Mouse (Mus musculus): ENCODE data around the gene Timm50. TPM values are rescaled to one million over a fixed set of nuclear protein-coding genes. Genes with fewer than 3 reads are reported as not detected.

Gene Timm50
- total and polyA plus RNA-seq, 3 experiments = 86.3 to 145 (median 126) TPM

- TF ChIP-seq MYC (IDR thresholded peaks at IDR 0.05; ENCODE audit: low read depth, low read length) (no peak), USF2 (conservative IDR thresholded peaks at IDR 0.05; ENCODE audit: low read depth, low read length) (no peak), POLR2A (IDR thresholded peaks at IDR 0.05; ENCODE audit: low read depth, low read length) (no peak), PAX5 (IDR thresholded peaks at IDR 0.05; ENCODE audit: low read length) (no peak), MAFK (IDR thresholded peaks at IDR 0.05; ENCODE audit: insufficient replicate concordance, low read length) (no peak), CHD2 (IDR thresholded peaks at IDR 0.05; ENCODE audit: low read length) (no peak), SIN3A (IDR thresholded peaks at IDR 0.05; ENCODE audit: low read length) (no peak), HCFC1 (IDR thresholded peaks at IDR 0.05; ENCODE audit: low read depth, low read length) (no peak), SMC3 (IDR thresholded peaks at IDR 0.05; ENCODE audit: low read depth, low read length) (no peak), JUND (conservative IDR thresholded peaks at IDR 0.05; ENCODE audit: low read depth, low read length) (no peak), MXI1 (IDR thresholded peaks at IDR 0.05; ENCODE audit: low read depth, low read length) (no peak), NRF1 (IDR thresholded peaks at IDR 0.05; ENCODE audit: low read depth, low read length) (no peak), UBTF (IDR thresholded peaks at IDR 0.05; ENCODE audit: low read depth, low read length) (no peak), JUN (IDR thresholded peaks at IDR 0.05; ENCODE audit: insufficient read depth, low read depth, low read length) (no peak), RAD21 (IDR thresholded peaks at IDR 0.05; ENCODE audit: low read depth, low read length) (no peak), E2F4 (IDR thresholded peaks at IDR 0.05; ENCODE audit: insufficient replicate concordance, low read depth, low read length) (no peak), GABPA (IDR thresholded peaks at IDR 0.05; ENCODE audit: insufficient replicate concordance, low read depth, low read length) (no peak), IRF4 (IDR thresholded peaks at IDR 0.05; ENCODE audit: low read depth, low read length) (no peak)
- no peak within 1 kb of the TSS for H3K9ac ChIP-seq (ENCODE audit: insufficient read depth, low read depth)
- H3K9me3 ChIP-seq (replicated peaks; ENCODE audit: low read length) = peaks cover 17% of the 10 kb centered on the region
- H3K27me3 ChIP-seq (replicated peaks) = peaks cover 8% of the 10 kb centered on the region
- H3K27ac ChIP-seq (ENCODE audit: insufficient read depth, low read depth) = no peak within 1 kb of the TSS
- H3K4me1 ChIP-seq (ENCODE audit: control insufficient read depth in 1 of 2, insufficient read depth in 2 of 2) = no peaks in the 10 kb centered on the region
- H3K4me3 ChIP-seq (replicated peaks in 1 of 3; ENCODE audit: low read depth in 2 of 3, low read length in 2 of 3, poor library complexity in 1 of 3) = no peak within 1 kb of the TSS
- no peaks in the 10 kb centered on the region for H3K79me2 ChIP-seq (replicated peaks; ENCODE audit: control insufficient read depth, extremely low read depth, insufficient read depth, poor library complexity, severe bottlenecking)
- dilution Hi-C loops (cut with MboI; ENCODE audit: extremely low pct_ligation_motif_present, extremely low pct_unique_long_range_greater_than_20kb, low sequenced_read_pairs) = no loop called here
- DNase-seq (ENCODE audit: extremely low read depth) = no peak
- no peaks in the 10 kb centered on the region for H3K36me3 ChIP-seq (replicated peaks in 1 of 2; ENCODE audit: control insufficient read depth in 1 of 2, insufficient read depth in 1 of 2, low read length in 1 of 2)
- H3K4me2 ChIP-seq (ENCODE audit: insufficient read depth, low read depth, poor library complexity, severe bottlenecking) = no peak within 1 kb of the TSS
- in situ Hi-C loops (cut with MboI; ENCODE audit: low pct_ligation_motif_present, low pct_unique_long_range_greater_than_20kb, low sequenced_read_pairs) = no loop called here
Observed at GRCm38 (mm10) chr7:28267129-28268041, 44.5 kb downstream of the Timm50 start, which contains the start of gene Eid2. Gene Eid2 (plus strand): TSS chr7:28267881.

GRCm38 (mm10) chr7:28265391-28265790 lies 46.5 kb downstream of the Timm50 start:
- Histone ChIP-seq H3K9ac (ENCODE audit: insufficient read depth, low read depth) (no peak overlapping the region), H3K27ac (ENCODE audit: insufficient read depth, low read depth) (no peak overlapping the region), H3K27me3 (replicated peaks) (peaks cover 13% of the 10 kb centered on the region), H3K79me2 (replicated peaks; ENCODE audit: control insufficient read depth, extremely low read depth, insufficient read depth, poor library complexity, severe bottlenecking) (no peaks in the 10 kb centered on the region), H3K4me1 (ENCODE audit: control insufficient read depth in 1 of 2, insufficient read depth in 2 of 2) (no peaks in the 10 kb centered on the region), H3K4me3 (replicated peaks in 1 of 3; ENCODE audit: low read depth in 2 of 3, low read length in 2 of 3, poor library complexity in 1 of 3) (no peak overlapping the region), H3K4me2 (ENCODE audit: insufficient read depth, low read depth, poor library complexity, severe bottlenecking) (no peak overlapping the region), H3K36me3 (replicated peaks in 1 of 2; ENCODE audit: control insufficient read depth in 1 of 2, insufficient read depth in 1 of 2, low read length in 1 of 2) (no peaks in the 10 kb centered on the region), H3K9me3 (replicated peaks; ENCODE audit: low read length) (peaks cover 13% of the 10 kb centered on the region)
- TF ChIP-seq GABPA (IDR thresholded peaks at IDR 0.05; ENCODE audit: insufficient replicate concordance, low read depth, low read length) (no peak), MAZ (IDR thresholded peaks at IDR 0.05; ENCODE audit: low read depth, low read length) (no peak), RAD21 (IDR thresholded peaks at IDR 0.05; ENCODE audit: low read depth, low read length) (no peak), BHLHE40 (IDR thresholded peaks at IDR 0.05; ENCODE audit: low read depth, low read length) (no peak), HCFC1 (IDR thresholded peaks at IDR 0.05; ENCODE audit: low read depth, low read length) (no peak), IRF4 (IDR thresholded peaks at IDR 0.05; ENCODE audit: low read depth, low read length) (no peak), USF1 (IDR thresholded peaks at IDR 0.05; ENCODE audit: low read depth, low read length) (no peak), ZNF384 (IDR thresholded peaks at IDR 0.05; ENCODE audit: low read depth, low read length) (no peak), ELF1 (IDR thresholded peaks at IDR 0.05; ENCODE audit: low read depth, low read length) (no peak), CTCF (conservative IDR thresholded peaks at IDR 0.05 in 1 of 2, IDR thresholded peaks at IDR 0.05 in 1 of 2; ENCODE audit: low read depth in 2 of 2, low read length in 2 of 2) (no peak)
- no peak for DNase-seq (ENCODE audit: extremely low read depth)
- in situ Hi-C loops (cut with MboI; ENCODE audit: low pct_ligation_motif_present, low pct_unique_long_range_greater_than_20kb, low sequenced_read_pairs) (no loop called here), dilution Hi-C loops (cut with MboI; ENCODE audit: extremely low pct_ligation_motif_present, extremely low pct_unique_long_range_greater_than_20kb, low sequenced_read_pairs) (no loop called here)

Measured in CH12.LX (cell line).